Mouse (Mus musculus): ENCODE measurements around the gene Ulk3.

Ulk3 gene

GRCm38 (mm10) chr9:57644442-57644943 is 55.2 kb downstream of the Ulk3 start:
- no peak for DNase-seq (ENCODE audit: low spot score)

- DNase-seq (ENCODE audit: low spot score), result peak; percentile 81
These were observed 56.0 kb downstream of the Ulk3 start for GRCm38 (mm10) chr9:57644944-57645893.
